ENCODE assay signal across 8 mouse cellular contexts in the genomic region with DNA sequence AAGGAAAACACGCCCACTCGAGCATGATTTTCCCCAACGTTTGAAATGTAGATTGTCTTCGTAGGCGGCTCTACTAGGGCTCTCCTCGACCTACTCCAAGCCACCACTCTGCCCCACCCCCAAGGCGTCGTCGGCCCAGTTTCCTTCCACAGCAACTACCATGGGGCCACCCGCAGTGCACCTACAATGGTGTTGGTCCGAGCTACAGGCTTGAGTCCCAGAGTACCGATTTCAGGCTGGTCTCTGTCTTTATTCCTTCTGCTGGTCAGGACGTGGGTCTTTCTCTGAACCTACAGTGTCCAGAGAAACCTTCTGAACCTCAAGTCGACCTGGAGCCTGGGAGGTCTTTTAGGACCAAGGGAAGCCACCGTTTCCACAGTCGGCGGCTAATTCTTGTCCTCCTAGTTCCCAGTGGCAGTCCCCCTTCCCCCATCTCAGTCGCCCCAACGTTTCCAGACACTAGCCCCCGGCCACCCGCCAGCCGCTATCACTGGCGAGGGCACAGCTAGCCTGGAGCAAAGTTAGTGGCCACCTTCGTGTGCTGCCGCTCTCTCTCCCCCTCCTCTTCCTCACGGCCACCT. TPM values are rescaled to one million over a fixed set of nuclear protein-coding genes. Genes with fewer than 3 reads are reported as not detected.
DNase-seq lines count a peak whose midpoint lies in the region; ATAC-seq and TF ChIP-seq lines count a peak whose summit lies in the region.

No protein-coding gene starts in this region.

- WGBS in hindbrain, embryonic 16.5 days: 2% methylated on average over 26 of the region's 26 CpGs
- WGBS in neural tube, embryonic 13.5 days: 2% methylated on average over 26 of the region's 26 CpGs

- no peaks in the 10 kb centered on the region for H3K27me3 ChIP-seq in testis, adult 2 months (ENCODE audit: control insufficient read depth, insufficient read depth, low read length)
- H3K27me3 ChIP-seq in hindbrain, embryonic 16.5 days (replicated peaks; ENCODE audit: control insufficient read depth, insufficient read depth, low read length): no peaks in the 10 kb centered on the region; the same call in 1 of the 2 replicates
- H3K27me3 ChIP-seq in neural tube, embryonic 13.5 days: peaks cover 46% of the 10 kb centered on the region

- H3K4me3 ChIP-seq in testis, adult 2 months (ENCODE audit: control insufficient read depth, low read depth, low read length): peak overlapping the region; percentile 39; the same call in 1 of the 2 replicates
- peak overlapping the region; percentile 74 for H3K4me3 ChIP-seq in hindbrain, embryonic 16.5 days (ENCODE audit: low read length)
- H3K4me3 ChIP-seq in neural tube, embryonic 13.5 days: peak overlapping the region; percentile 69

- H3K27ac ChIP-seq in testis, adult 2 months (ENCODE audit: control insufficient read depth, insufficient read depth, low read depth, low read length): no peak overlapping the region
- peak overlapping the region; percentile 41 for H3K27ac ChIP-seq in hindbrain, embryonic 16.5 days (ENCODE audit: low read depth, low read length)
- peak overlapping the region; percentile 59 for H3K27ac ChIP-seq in neural tube, embryonic 13.5 days (replicated peaks)

- no peaks in the 10 kb centered on the region for H3K9me3 ChIP-seq in hindbrain, embryonic 16.5 days (ENCODE audit: control insufficient read depth, low read length)
- H3K9me3 ChIP-seq in neural tube, embryonic 13.5 days: no peaks in the 10 kb centered on the region

- peak; percentile 25 for ATAC-seq in hindbrain, embryonic 16.5 days
- ATAC-seq in neural tube, embryonic 13.5 days (ENCODE audit: low read depth): peak; percentile 42

- DNase-seq in embryo, embryonic 10 days (ENCODE audit: low spot score): peak; percentile 49
- DNase-seq in embryo, embryonic 9.5 days (ENCODE audit: extremely low spot score): no peak
- DNase-seq in testis, postnatal 14 days (ENCODE audit: low spot score): no peak
- DNase-seq in MN1 (ENCODE audit: low spot score): no peak
- no peak for DNase-seq in layer of hippocampus, postnatal 14 days (ENCODE audit: low spot score in 2 of 2)

- H3K9ac ChIP-seq in hindbrain, embryonic 16.5 days (ENCODE audit: low read depth, low read length): peak overlapping the region; percentile 78
- H3K9ac ChIP-seq in neural tube, embryonic 13.5 days: peak overlapping the region; percentile 82

- TF ChIP-seq POLR2A in testis, adult 2 months (IDR thresholded peaks at IDR 0.05; ENCODE audit: control insufficient read depth, low read depth, low read length): no peak

- peaks cover 7% of the 10 kb centered on the region for H3K4me1 ChIP-seq in testis, adult 2 months (ENCODE audit: control insufficient read depth, insufficient read depth, low read length)
- peaks cover 8% of the 10 kb centered on the region for H3K4me1 ChIP-seq in hindbrain, embryonic 16.5 days (ENCODE audit: control insufficient read depth, insufficient read depth, low read depth, low read length)
- peaks cover 26% of the 10 kb centered on the region for H3K4me1 ChIP-seq in neural tube, embryonic 13.5 days (replicated peaks)

- TF ChIP-seq CTCF in testis, adult 2 months (IDR thresholded peaks at IDR 0.05; ENCODE audit: control insufficient read depth, insufficient read depth, insufficient replicate concordance, low read depth, low read length): no peak

- peak overlapping the region; percentile 95 for H3K4me2 ChIP-seq in hindbrain, embryonic 16.5 days (ENCODE audit: low read length)
- H3K4me2 ChIP-seq in neural tube, embryonic 13.5 days: peak overlapping the region; percentile 94

- no peaks in the 10 kb centered on the region for H3K36me3 ChIP-seq in testis, adult 2 months (ENCODE audit: control insufficient read depth, insufficient read depth, low read length)
- no peaks in the 10 kb centered on the region for H3K36me3 ChIP-seq in hindbrain, embryonic 16.5 days (ENCODE audit: control insufficient read depth, insufficient read depth, low read length)
- H3K36me3 ChIP-seq in neural tube, embryonic 13.5 days: no peaks in the 10 kb centered on the region

RNA-seq across cellular contexts. Expression of a gene that starts 1.0 kb away (rescaled TPM):
- polyA plus RNA-seq in testis, adult 2 months (2012; rRNA removed): not detected in 2 replicates
- 2.4 and 2.6 TPM in 2 replicates for polyA plus RNA-seq in hindbrain, embryonic 16.5 days (2015; fragmentation: Nextera tagmentation; extraction: Ambion mirVana)
- 1.4 and 1.8 TPM in 2 replicates for polyA plus RNA-seq in neural tube, embryonic 13.5 days (2015; fragmentation: Nextera tagmentation; extraction: Ambion mirVana)
- 1 to 10 TPM; 1.0 to 1.4 TPM for total RNA-seq in layer of hippocampus, postnatal 14 days (2021)

RNA-seq across cellular contexts. Expression of a gene that starts 1.0 kb away (rescaled TPM):
- 0.12 and 0.35 TPM in 2 replicates for polyA plus RNA-seq in testis, adult 2 months (2012; rRNA removed)
- 45.6 and 47.7 TPM in 2 replicates for polyA plus RNA-seq in hindbrain, embryonic 16.5 days (2015; fragmentation: Nextera tagmentation; extraction: Ambion mirVana)
- polyA plus RNA-seq in neural tube, embryonic 13.5 days (2015; fragmentation: Nextera tagmentation; extraction: Ambion mirVana): 35.7 and 36.1 TPM in 2 replicates
- total RNA-seq in layer of hippocampus, postnatal 14 days (2021): 10 to 100 TPM; 47.0 to 50.1 TPM

Comparison
In these comparisons a context has a peak if more than half of its experiments do, and no peak if none do; other contexts are left out.
1. RNA of a gene that starts 1.0 kb away (polyA plus RNA-seq): 45.6 to 47.7 TPM in hindbrain, embryonic 16.5 days and 35.7 to 36.1 TPM in neural tube, embryonic 13.5 days; 0.12 to 0.35 TPM in testis, adult 2 months; every median in the first group is over 10 times any median in the second.
2. Peak in every context shown above with its lines, with median percentiles within 50 percentile points of each other: H3K4me3 ChIP-seq.